Mouse (Mus musculus): ENCODE measurements around the gene Gm9972. TPM values are rescaled to one million over a fixed set of nuclear protein-coding genes. Genes with fewer than 3 reads are reported as not detected.
A peak's percentile ranks its signal among the peaks of the same experiment; 100 is the strongest.

The Gm9972 gene
- total RNA-seq (2021) = not detected in 2 replicates
- long read RNA-seq = 0 reads

GRCm38 (mm10) chr11:43035446-43035845, at the start of gene Gm9972:
TSS of gene Gm9972 (plus strand) at chr11:43035746.
- no peak for DNase-seq

DNA sequence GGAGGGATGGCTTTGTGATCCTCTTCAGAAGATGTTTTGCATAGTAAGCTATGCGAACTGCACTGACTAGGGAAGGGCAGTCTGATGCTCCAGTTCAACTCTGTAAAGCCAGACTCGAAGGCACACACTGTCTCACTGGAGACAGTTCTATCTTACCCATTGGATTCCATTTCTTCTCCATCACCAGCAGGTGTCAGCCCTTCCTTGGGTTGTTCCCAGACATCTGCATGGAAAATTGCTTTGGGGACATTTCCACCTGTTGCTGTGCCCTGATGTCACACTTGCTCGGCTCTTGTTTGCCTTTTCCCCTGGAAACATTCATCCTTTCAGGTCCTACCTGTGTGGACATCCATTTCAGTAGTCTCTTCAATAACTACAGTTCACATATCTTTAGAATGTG, 36.4 kb upstream of the Gm9972 start:
- DNase-seq = peak; percentile 23

- no peak for DNase-seq
These were observed 23.6 kb upstream of the Gm9972 start for GRCm38 (mm10) chr11:43011941-43012340.

DNA sequence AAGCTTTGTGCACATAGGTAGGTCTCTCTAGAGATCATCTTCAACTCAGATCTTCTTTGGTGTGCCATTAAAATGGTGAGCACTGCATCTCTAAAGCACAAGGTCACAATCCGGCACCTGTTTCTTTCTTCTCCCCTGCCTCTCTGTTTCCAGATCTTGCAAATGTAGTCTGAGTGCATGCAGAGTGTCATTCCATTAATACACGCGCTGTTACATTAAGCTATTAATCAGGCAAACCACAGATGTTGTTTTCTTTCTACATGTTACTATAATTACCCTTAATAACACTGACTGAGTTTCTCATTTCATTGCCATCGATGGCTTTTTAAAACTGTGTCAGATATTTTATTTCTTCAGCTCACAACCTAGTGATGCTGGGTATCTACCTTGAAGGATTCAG, 22.6 kb upstream of the Gm9972 start:
- no peak for DNase-seq

DNA sequence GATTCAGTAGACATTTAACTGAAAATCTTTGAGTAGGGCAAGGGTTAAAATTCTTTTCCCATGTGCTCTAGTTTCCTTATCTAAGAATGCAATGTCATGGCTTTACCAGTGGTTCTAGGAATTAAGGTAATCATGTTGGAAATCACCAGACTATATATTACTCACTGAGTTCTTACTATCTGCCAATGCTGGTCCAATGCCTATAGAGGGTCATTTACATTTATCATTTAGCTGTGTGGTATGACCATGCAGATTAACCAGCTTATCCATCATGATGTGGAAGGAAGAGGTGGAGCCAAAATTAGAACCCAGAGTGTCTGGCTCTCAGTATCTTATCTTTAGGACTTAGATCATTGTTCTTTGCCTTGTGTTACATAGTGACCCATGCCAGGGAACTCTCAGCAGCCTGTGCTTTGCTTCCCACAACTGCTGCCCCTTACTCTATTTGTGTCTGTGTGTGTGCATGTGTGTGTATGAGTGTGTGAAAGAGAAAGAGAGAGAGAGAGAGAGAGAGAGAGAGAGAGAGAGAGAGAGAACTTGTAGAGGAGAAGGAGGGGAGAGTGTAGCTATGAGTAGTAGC, 12.3 kb upstream of the Gm9972 start:
- no peak for DNase-seq

DNA sequence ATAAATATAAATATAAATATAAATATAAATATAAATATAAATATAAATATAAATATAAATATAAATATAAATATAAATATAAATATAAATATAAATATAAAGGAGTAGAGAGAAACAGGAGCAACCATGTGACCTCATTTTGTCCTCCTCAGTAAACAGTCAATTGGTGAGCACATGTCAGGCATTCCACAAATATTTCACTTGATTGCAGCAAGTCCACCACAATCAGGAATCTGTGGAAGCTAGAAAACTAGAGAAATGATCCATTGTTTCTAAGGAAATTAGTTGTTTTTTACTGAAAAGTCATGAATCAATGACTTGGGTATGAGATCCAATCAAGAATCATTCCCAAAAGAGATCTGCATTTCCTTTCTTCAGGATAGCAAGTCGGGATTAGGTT, 5.7 kb upstream of the Gm9972 start:
- DNase-seq = no peak

GRCm38 (mm10) chr11:43032141-43032540, 3.4 kb upstream of the Gm9972 start:
- no peak for DNase-seq

- DNase-seq = no peak
These were observed 10.5 kb downstream of the Gm9972 start for GRCm38 (mm10) chr11:43045871-43046548.

DNA sequence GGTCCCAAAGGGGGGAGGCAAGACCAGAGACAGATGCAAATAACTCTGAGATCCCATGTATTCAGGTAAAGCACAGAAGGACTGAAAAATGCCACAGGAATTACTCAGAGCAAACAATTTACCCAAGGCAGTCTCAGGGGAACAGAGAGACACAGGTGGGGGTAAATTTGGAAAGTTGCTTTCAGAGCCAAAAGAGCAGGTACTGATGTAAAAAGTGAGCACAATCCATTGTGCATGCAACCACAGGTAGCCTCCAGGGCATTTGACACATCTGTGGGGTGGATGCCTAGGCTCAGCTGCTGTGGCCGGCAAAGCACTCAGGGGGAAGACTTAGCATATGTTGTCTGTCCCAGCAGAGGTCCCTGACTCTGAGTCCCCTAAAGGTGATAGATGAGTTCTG, 13.8 kb downstream of the Gm9972 start:
- DNase-seq = no peak

DNA sequence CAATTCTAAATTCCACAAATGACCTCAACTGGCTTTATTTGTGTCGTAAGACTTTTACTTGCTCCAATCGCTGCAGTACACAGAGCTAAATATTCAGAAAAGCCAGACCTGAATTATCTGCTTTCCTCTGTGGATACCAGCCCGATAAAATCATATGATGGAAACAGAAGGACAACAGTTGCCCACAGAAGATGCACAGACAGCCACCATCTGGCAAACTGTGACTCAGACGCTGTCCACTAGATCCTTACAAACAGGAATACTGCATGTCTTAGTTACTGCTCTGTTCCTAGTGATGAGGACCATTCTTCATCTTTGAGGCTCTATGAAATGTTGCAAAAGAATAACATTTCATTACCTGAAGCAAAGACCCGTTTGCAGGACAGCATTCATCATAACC, 19.4 kb downstream of the Gm9972 start:
- DNase-seq = no peak

GRCm38 (mm10) chr11:43059437-43059970, 24.0 kb downstream of the Gm9972 start:
- DNase-seq = no peak

DNA sequence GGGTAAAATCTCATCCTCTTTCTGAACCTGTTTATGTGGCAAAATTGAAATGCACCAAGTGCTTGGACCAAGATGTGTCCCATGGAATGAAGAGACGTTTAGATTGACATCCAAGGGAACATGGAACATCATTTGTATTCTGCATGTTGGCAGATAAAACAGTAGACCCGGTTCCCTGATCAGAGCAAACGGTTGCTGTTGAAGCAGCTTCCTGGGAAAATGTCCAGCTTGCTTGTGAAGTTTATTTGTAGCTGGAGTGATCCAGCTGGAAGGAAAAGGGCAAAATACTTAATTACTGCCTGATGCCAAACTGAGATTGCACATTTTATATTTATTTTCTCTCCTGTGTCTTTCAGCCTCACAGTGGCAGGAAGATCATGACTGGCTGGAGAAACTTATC, 26.7 kb downstream of the Gm9972 start:
- DNase-seq = no peak

DNA sequence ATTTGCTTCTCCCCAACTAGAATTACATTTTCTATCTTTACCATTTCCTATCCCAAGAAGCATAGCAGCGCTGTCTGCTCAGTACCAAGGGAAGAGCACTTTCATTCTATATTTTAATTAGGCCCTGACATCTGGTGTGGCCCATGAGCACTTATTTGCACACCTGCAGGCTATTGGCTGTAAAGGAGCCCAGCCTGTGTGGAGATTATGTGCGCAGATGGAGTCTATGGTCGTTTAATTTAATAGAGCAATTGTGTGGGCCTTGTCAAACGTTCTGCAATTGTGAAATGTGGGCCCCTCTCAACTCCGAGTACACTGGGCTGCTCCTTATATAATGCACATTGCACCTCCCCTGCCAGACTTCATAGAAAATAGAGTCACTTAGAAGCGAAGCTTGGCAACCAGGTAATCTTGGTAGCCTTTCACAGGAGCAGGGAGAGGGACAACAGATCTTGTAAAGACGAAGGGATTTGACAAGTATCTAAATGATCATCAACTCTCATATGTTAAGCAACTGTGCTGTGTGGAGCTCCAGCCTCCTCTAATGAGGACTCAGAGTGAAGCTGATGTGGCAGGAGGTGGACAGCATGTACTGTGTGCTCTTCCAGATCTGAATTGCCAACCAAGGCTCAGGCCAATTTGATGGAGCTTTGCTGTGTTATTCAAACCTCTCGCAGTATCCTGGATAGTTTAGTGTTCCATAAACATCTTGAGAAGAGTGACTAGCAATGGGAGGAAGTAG, 50.9 kb downstream of the Gm9972 start:
- no peak for DNase-seq

Other genes starting within 250 kb of the Gm9972 start
- 0.18 TPM in 1 of 2 replicates, not detected in the other for gene Atp10b, start 114.1 kb downstream of the Gm9972 start, total RNA-seq (2021)